Mouse (Mus musculus) layer of hippocampus, postnatal 14 days (tissue): Measurements from ENCODE around the gene Pacs1. TPM values are rescaled to one million over a fixed set of nuclear protein-coding genes. Genes with fewer than 3 reads are reported as not detected.
A peak's percentile ranks its signal among the peaks of the same experiment; 100 is the strongest.

Experiments used
- DNase-seq, 2 experiments: peaks; one replicate each; pipeline ENCODE4 v3.0.0; 2021 to 2022; ENCODE audit warnings: low spot score in 2 of 2, mixed read lengths in 1 of 2
- long read RNA-seq, 2 experiments: library from polyadenylated mRNA; stranded (forward); transcript quantifications; one replicate each; pipeline ENCODE4 v2.0.0; 2021
- total RNA-seq, 2 experiments: library from RNA; stranded (reverse); gene quantifications; 2 replicates each; pipeline ENCODE4 v1.2.3; 2021

The Pacs1 gene
- 10 to 100 TPM; 59.6 to 63.9 TPM for total RNA-seq
- long read RNA-seq, experiment 1, full-length matches to known transcripts: 44 of 63 reads
- long read RNA-seq, experiment 1, partial matches to known transcripts: 9 of 63 reads
- long read RNA-seq, experiment 1, other reads (novel, unspliced or antisense): 10 of 63 reads
- long read RNA-seq, experiment 2, full-length matches to known transcripts: 56 of 80 reads
- long read RNA-seq, experiment 2, partial matches to known transcripts: 9 of 80 reads
- long read RNA-seq, experiment 2, other reads (novel, unspliced or antisense): 15 of 80 reads

- peak; percentile 85 to 88 for DNase-seq
Observed at GRCm38 (mm10) chr19:5272801-5273733, at the start of gene Pacs1. Gene Pacs1 (minus strand): TSS chr19:5273119.

- no peak for DNase-seq
Observed at GRCm38 (mm10) chr19:5313189-5313588, 40.3 kb upstream of the Pacs1 start.

- no peak for DNase-seq
Observed at GRCm38 (mm10) chr19:5309025-5309424, 36.1 kb upstream of the Pacs1 start.

- DNase-seq: peak in 1 of 2 experiments; percentile 25
Observed at GRCm38 (mm10) chr19:5306968-5307734, 34.2 kb upstream of the Pacs1 start.

- DNase-seq: peak in 1 of 2 experiments; percentile 17
Observed at GRCm38 (mm10) chr19:5306279-5306678, 33.4 kb upstream of the Pacs1 start.

GRCm38 (mm10) chr19:5302455-5302854 is 29.5 kb upstream of the Pacs1 start:
- DNase-seq: no peak

- no peak for DNase-seq
Observed at GRCm38 (mm10) chr19:5300588-5300987, 27.7 kb upstream of the Pacs1 start.

GRCm38 (mm10) chr19:5297903-5298800 is 25.2 kb upstream of the Pacs1 start, which contains the start of gene Gal3st3:
Gene Gal3st3 (plus strand): TSS chr19:5298331.
- peak; percentile 52 to 63 for DNase-seq

GRCm38 (mm10) chr19:5296630-5297029 is 23.7 kb upstream of the Pacs1 start:
- DNase-seq: peak; percentile 48 to 75

- no peak for DNase-seq
Observed at GRCm38 (mm10) chr19:5295736-5296075, 22.8 kb upstream of the Pacs1 start.

- peak; percentile 99 to 100 for DNase-seq
Observed at GRCm38 (mm10) chr19:5294972-5295735, 22.2 kb upstream of the Pacs1 start, which contains the start of gene Sf3b2. Gene Sf3b2 (minus strand): TSS chr19:5295455.

GRCm38 (mm10) chr19:5278381-5278780 is 5.5 kb upstream of the Pacs1 start:
- DNase-seq: no peak

- no peak for DNase-seq
Observed at GRCm38 (mm10) chr19:5277140-5277539, 4.2 kb upstream of the Pacs1 start.

- no peak for DNase-seq
Observed at GRCm38 (mm10) chr19:5276531-5276930, 3.6 kb upstream of the Pacs1 start.

GRCm38 (mm10) chr19:5275736-5276135 is 2.8 kb upstream of the Pacs1 start:
- DNase-seq: no peak

GRCm38 (mm10) chr19:5274641-5275040 is 1.7 kb upstream of the Pacs1 start:
- no peak for DNase-seq

- no peak for DNase-seq
Observed at GRCm38 (mm10) chr19:5273916-5274315, 997 bp upstream of the Pacs1 start.

- peak; percentile 27 to 34 for DNase-seq
Observed at GRCm38 (mm10) chr19:5272326-5272795, 558 bp downstream of the Pacs1 start.

GRCm38 (mm10) chr19:5271430-5271829 is 1.5 kb downstream of the Pacs1 start:
- no peak for DNase-seq
